Mouse (Mus musculus) CH12.LX (cell line): ENCODE results near the gene Gstt1. TPM values are rescaled to one million over a fixed set of nuclear protein-coding genes. Genes with fewer than 3 reads are reported as not detected.

Experiments
- DNase-seq: peaks from one replicate; pipeline ENCODE4 v3.0.0-alpha.2; 2013; ENCODE audit errors: extremely low read depth
- H3K27ac ChIP-seq: 2 replicates; pipeline ENCODE4 v1.5.1; 2012; ENCODE audit warnings: low read depth, mild to moderate bottlenecking, control low read depth, moderate library complexity; ENCODE audit not compliant: insufficient read depth
- H3K27me3 ChIP-seq: replicated peaks from 2 replicates; pipeline ENCODE3; 2012; ENCODE audit warnings: inconsistent platforms
- H3K36me3 ChIP-seq, 2 experiments: replicated peaks in 1 of 2; 2 replicates each; pipeline versions ENCODE3 to v1.6.1; 2012; ENCODE audit warnings: inconsistent platforms in 1 of 2, low read length in 1 of 2, mild to moderate bottlenecking in 1 of 2, mixed read lengths in 1 of 2, moderate library complexity in 1 of 2; ENCODE audit not compliant: control insufficient read depth in 1 of 2, insufficient read depth in 1 of 2
- H3K4me1 ChIP-seq, 2 experiments: 2 replicates each; pipeline ENCODE4 v1.6.1; 2012; ENCODE audit warnings: inconsistent platforms in 1 of 2, moderate library complexity in 1 of 2; ENCODE audit not compliant: insufficient read depth in 2 of 2, control insufficient read depth in 1 of 2
- H3K4me2 ChIP-seq: 2 replicates; pipeline ENCODE4 v1.6.1; 2012; ENCODE audit warnings: low read depth, mild to moderate bottlenecking, control low read depth; ENCODE audit not compliant: poor library complexity, insufficient read depth, severe bottlenecking
- H3K4me3 ChIP-seq, 3 experiments: fragments of 150-350 bp in 1 of 3; sonication (generic) in 1 of 3; replicated peaks in 1 of 3; 2 replicates each; pipeline versions ENCODE3 to v1.5.1; 2011 to 2012; ENCODE audit warnings: low read depth in 2 of 3, low read length in 2 of 3, mild to moderate bottlenecking in 2 of 3, moderate library complexity in 2 of 3, control low read depth in 1 of 3, improper control_type of control experiment in 1 of 3, inconsistent platforms in 1 of 3, mixed read lengths in 1 of 3; ENCODE audit not compliant: poor library complexity in 1 of 3
- H3K79me2 ChIP-seq: replicated peaks from 2 replicates; pipeline ENCODE4 v1.6.1; 2012; ENCODE audit warnings: mild to moderate bottlenecking, moderate library complexity; ENCODE audit not compliant: control insufficient read depth, poor library complexity, insufficient read depth, severe bottlenecking; ENCODE audit errors: extremely low read depth
- H3K9ac ChIP-seq: 2 replicates; pipeline ENCODE4 v1.6.1; 2012; ENCODE audit warnings: low read depth, mild to moderate bottlenecking, control low read depth, moderate library complexity; ENCODE audit not compliant: insufficient read depth
- H3K9me3 ChIP-seq: replicated peaks from 2 replicates; pipeline ENCODE3; 2012; ENCODE audit warnings: low read length, inconsistent platforms, mixed read lengths
- BHLHE40 ChIP-seq: IDR thresholded peaks from 2 replicates; pipeline ENCODE4 v1.6.1; 2011; ENCODE audit warnings: mild to moderate bottlenecking, low read depth, low read length, improper control_type of control experiment
- CHD2 ChIP-seq: IDR thresholded peaks from 2 replicates; pipeline ENCODE4 v1.6.1; 2011; ENCODE audit warnings: low read length, improper control_type of control experiment
- ELF1 ChIP-seq: IDR thresholded peaks from 2 replicates; pipeline ENCODE4 v1.6.1; 2014; ENCODE audit warnings: low read depth, mild to moderate bottlenecking, inconsistent platforms, low read length, improper control_type of control experiment
- EP300 ChIP-seq: IDR thresholded peaks from 2 replicates; pipeline ENCODE4 v1.6.1; 2011; ENCODE audit warnings: low read length, improper control_type of control experiment
- GABPA ChIP-seq: IDR thresholded peaks from 2 replicates; pipeline ENCODE4 v1.6.1; 2012; ENCODE audit warnings: low read depth, low read length, improper control_type of control experiment, inconsistent platforms; ENCODE audit not compliant: insufficient replicate concordance
- KAT2A ChIP-seq: IDR thresholded peaks from 2 replicates; pipeline ENCODE4 v1.6.1; 2012; ENCODE audit warnings: low read length, improper control_type of control experiment, inconsistent platforms; ENCODE audit not compliant: insufficient replicate concordance
- MEF2A ChIP-seq: IDR thresholded peaks from 2 replicates; pipeline ENCODE4 v1.6.1; 2014; ENCODE audit warnings: low read depth, mild to moderate bottlenecking, inconsistent platforms, low read length, improper control_type of control experiment, borderline replicate concordance
- NELFE ChIP-seq: IDR thresholded peaks from 2 replicates; pipeline ENCODE4 v1.6.1; 2011; ENCODE audit warnings: low read depth, low read length, improper control_type of control experiment
- POLR2A ChIP-seq: IDR thresholded peaks from 2 replicates; pipeline ENCODE4 v1.6.1; 2011; ENCODE audit warnings: low read depth, mild to moderate bottlenecking, improper control_type of control experiment, low read length
- POLR2AphosphoS2 ChIP-seq: IDR thresholded peaks from 2 replicates; pipeline ENCODE4 v1.6.1; 2011; ENCODE audit warnings: low read depth, low read length, improper control_type of control experiment
- RCOR1 ChIP-seq: conservative IDR thresholded peaks from 2 replicates; pipeline ENCODE4 v1.6.1; 2012; ENCODE audit warnings: low read depth, mild to moderate bottlenecking, inconsistent platforms, low read length, improper control_type of control experiment
- TBP ChIP-seq: conservative IDR thresholded peaks from 2 replicates; pipeline ENCODE4 v1.6.1; 2011; ENCODE audit warnings: low read depth, low read length, improper control_type of control experiment
- TCF12 ChIP-seq: IDR thresholded peaks from 2 replicates; pipeline ENCODE4 v1.6.1; 2014; ENCODE audit warnings: low read depth, mild to moderate bottlenecking, inconsistent platforms, low read length, improper control_type of control experiment
- UBTF ChIP-seq: IDR thresholded peaks from 2 replicates; pipeline ENCODE4 v1.6.1; 2012; ENCODE audit warnings: low read depth, mild to moderate bottlenecking, inconsistent platforms, low read length, improper control_type of control experiment, moderate library complexity
- ZC3H11A ChIP-seq: IDR thresholded peaks from 2 replicates; pipeline ENCODE4 v1.6.1; 2012; ENCODE audit warnings: low read depth, mild to moderate bottlenecking, inconsistent platforms, low read length, improper control_type of control experiment
- dilution Hi-C: fragments of 300-500 bp; cut with MboI; formaldehyde crosslinking; loops from 2 replicates; pipeline ENCODE4 v1.14.3; 2020; ENCODE audit warnings: low sequenced_read_pairs; ENCODE audit not compliant: extremely low pct_unique_long_range_greater_than_20kb, extremely low pct_ligation_motif_present
- in situ Hi-C: fragments of 300-500 bp; cut with MboI; formaldehyde crosslinking; loops from 3 replicates; pipeline ENCODE4 v1.14.3; 2019; ENCODE audit warnings: low sequenced_read_pairs, low pct_ligation_motif_present, low pct_unique_long_range_greater_than_20kb, mixed read lengths
- polyA plus RNA-seq: library from polyadenylated mRNA; unstranded; fragments of >175 nt; gene quantifications from 2 replicates; pipeline ENCODE4 v1.2.1, GENCODE M21; 2012; ENCODE audit warnings: low read depth; ENCODE audit not compliant: insufficient read length
- total RNA-seq, 2 experiments: library from RNA; depleted of rRNA; stranded (reverse); fragments of 300-350 nt in 1 of 2; fragments of >200 nt in 1 of 2; gene quantifications; 2 replicates each; pipeline ENCODE4 v1.2.3; 2012 to 2014

Gene Gstt1
- total and polyA plus RNA-seq, 3 experiments = 2.9 to 50.9 (median 4.5) TPM

DNA sequence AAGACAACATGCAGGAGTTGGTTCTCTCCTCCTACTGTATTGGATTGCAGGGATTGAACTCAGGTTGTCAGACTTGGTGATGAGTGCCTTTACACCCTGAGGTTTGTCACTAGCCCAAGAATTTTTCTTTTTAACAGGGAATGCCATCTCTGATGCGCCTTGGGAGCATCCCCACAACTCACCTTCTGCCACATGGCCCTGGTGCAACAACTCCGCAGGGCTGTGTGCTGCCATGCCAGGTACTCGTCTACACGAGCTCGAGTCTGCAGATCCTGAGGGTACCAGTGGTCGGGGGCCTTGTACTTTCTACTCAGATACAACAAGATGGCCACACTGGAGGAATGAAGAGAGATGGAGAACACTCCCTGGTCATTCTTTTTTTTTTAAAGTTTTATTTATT lies 21.8 kb downstream of the Gstt1 start:
- H3K9ac ChIP-seq = no peak overlapping the region
- H3K36me3 ChIP-seq = peaks cover 7 to 40% of the 10 kb centered on the region in 2 experiments

DNA sequence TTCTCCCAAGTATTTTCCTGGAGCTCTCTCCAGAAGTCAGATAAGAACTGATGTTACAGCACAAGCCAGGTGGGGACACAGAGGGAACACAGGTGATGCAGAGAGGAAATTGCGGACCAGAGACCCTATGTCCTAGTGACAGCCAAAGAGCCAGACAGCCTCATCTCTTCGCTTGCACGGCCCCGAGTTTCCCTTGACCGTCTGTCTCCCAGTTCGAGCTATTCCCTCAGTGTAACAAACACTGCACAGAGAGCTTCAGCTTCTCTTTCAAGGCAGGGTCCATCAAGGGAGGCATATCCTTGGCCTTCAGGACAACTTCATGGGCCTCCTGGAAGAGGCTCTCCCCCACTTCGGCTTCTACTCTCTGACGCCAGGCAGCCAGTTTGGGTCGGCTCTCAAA lies 23.8 kb downstream of the Gstt1 start:
- H3K36me3 ChIP-seq = peaks cover 14 to 57% of the 10 kb centered on the region in 2 experiments
- H3K4me1 ChIP-seq = peaks cover 3 to 49% of the 10 kb centered on the region in 2 experiments; a peak in 2 of 4 replicates
- no peaks in the 10 kb centered on the region for H3K9me3 ChIP-seq
- peaks cover 3% of the 10 kb centered on the region; the same call in 1 of the 2 replicates for H3K79me2 ChIP-seq
- no peak overlapping the region for H3K27ac ChIP-seq
- in situ Hi-C loops = no loop called here
- DNase-seq = no peak
- H3K4me3 ChIP-seq = no peak overlapping the region
- H3K27me3 ChIP-seq = no peaks in the 10 kb centered on the region
- no peak for TF ChIP-seq MEF2A
- no peak for TF ChIP-seq KAT2A
- no peak for TF ChIP-seq GABPA
- TF ChIP-seq BHLHE40 = no peak
- TF ChIP-seq TBP = no peak
- TF ChIP-seq CHD2 = no peak
- no peak for TF ChIP-seq ZC3H11A
- TF ChIP-seq UBTF = no peak
- TF ChIP-seq RCOR1 = no peak
- TF ChIP-seq, all 38 proteins: peak for 0
- no peak overlapping the region for H3K4me2 ChIP-seq
- dilution Hi-C loops = no loop called here
- no peak overlapping the region for H3K9ac ChIP-seq

More for the DNA sequence above, 21.8 kb downstream of the Gstt1 start:
- dilution Hi-C loops = no loop called here
- H3K79me2 ChIP-seq = peaks cover 6% of the 10 kb centered on the region; the same call in 1 of the 2 replicates
- H3K4me3 ChIP-seq = no peak overlapping the region
- H3K4me1 ChIP-seq = peaks cover 3 to 36% of the 10 kb centered on the region in 2 experiments; a peak in 2 of 4 replicates
- H3K4me2 ChIP-seq = no peak overlapping the region
- no peak for DNase-seq
- TF ChIP-seq NELFE (no peak), EP300 (no peak), ELF1 (no peak), MEF2A (no peak), GABPA (no peak), POLR2AphosphoS2 (no peak), CHD2 (no peak), TCF12 (no peak), POLR2A (no peak)
- TF ChIP-seq, all 38 proteins: peak for 0
- in situ Hi-C loops = no loop called here
- no peak overlapping the region for H3K27ac ChIP-seq
- H3K27me3 ChIP-seq = no peaks in the 10 kb centered on the region
- no peaks in the 10 kb centered on the region for H3K9me3 ChIP-seq
